Mouse (Mus musculus): ENCODE data around the gene Ddb1.

Ddb1 gene

DNA sequence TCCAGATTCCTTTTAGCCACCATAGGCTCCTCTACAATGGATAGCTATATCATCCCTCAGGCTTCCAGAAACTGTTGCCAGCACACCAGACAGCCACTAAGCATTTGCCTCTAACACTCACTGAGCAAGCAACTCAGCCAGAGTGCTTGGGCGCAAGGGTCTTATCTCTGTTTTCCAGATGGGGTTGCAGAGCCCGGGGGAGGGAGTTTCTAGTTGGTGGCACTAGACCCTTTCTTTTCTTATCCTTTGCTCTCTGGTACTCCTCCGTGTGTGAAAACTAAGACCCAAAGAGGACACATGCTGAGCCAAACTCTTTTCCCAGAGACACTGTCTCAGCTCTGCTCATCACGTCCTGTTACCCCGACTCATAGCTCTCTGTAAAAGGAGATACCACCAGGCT lies 56.2 kb downstream of the Ddb1 start:
- DNase-seq (ENCODE audit: low spot score in 2 of 2): peak; percentile 61 to 75

DNA sequence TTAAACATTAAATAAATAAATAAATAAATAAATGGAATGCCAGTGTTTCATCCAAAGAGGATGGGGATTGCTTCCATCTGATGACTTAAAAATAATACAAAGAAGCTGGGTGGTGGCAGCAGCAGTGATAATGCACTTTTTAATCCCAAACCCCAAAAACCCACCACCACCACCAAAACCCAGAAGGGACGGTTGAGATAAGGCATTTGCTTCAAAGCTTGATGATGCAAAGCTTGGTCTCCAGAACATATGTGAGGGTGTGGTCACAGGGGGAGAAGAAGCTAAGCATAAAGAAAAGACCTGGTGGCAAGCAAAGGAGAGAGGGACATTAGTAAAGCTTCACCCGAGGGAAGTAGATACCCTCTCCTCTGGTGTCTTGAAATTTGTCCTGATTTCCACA lies 56.8 kb downstream of the Ddb1 start:
- peak in 1 of 2 experiments; percentile 38 for DNase-seq (ENCODE audit: low spot score in 2 of 2)

- DNase-seq (ENCODE audit: low spot score in 2 of 2): no peak
These were observed 57.5 kb downstream of the Ddb1 start for GRCm38 (mm10) chr19:10662665-10663064.

DNA sequence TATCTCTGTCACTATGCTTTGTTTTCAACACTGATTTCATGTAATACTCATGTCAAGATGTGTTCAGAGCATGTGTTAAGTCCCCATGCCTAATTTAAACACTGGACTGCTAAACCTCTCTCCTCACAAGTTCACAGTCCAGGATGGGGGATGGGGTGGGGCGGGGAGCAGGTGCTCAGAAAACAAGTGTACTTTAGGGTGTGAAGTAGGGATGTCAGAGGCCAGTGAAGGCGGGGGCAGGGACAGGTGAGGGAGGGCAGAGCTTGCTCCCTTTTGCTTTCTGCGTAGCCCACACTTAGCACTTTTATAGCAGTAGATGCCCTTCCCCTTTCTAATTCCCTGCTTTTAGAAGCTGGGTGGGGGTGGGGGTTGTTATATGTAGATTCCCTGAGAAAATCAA lies 60.0 kb downstream of the Ddb1 start:
- no peak for DNase-seq (ENCODE audit: low spot score in 2 of 2)

DNA sequence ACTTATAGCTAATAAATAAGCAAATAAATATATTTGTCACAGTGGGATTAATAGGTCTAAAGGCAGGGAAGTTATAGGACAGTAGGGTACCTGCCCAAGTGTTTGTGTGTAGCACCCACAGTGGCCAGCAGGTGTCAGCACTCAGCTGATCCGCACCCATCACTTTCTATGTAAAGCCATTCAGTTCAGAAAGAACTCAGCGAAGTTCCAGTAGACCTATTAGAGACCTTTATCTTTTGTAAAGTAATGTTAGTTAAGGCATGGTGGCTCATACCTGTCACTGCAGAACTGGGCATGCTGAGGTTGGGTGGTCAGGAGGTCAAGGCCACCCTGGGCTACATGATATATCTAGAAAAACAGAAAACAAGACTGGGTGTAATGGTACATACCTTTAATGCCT lies 60.4 kb downstream of the Ddb1 start:
- peak; percentile 83 to 89 for DNase-seq (ENCODE audit: low spot score in 2 of 2)

DNA sequence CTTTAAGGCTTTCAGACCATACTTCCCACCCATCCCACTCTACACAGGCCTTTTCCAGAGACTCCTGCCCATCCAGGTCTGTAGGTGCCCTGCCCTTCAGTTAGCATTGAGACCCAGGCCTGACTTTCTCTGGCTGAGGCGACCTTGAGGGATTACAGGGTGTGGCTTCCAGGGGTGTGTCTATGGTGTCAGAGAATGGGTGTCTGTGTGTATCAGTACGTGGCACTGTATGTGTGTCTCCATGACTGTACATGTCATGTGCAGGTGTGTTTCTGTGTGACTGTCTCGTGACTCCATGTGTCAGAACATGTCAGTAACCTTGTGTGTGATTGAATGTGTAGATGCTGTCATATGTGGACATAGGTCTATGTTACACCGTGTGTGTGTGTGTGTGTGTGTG lies 66.2 kb downstream of the Ddb1 start:
- DNase-seq (ENCODE audit: low spot score in 2 of 2): no peak

DNA sequence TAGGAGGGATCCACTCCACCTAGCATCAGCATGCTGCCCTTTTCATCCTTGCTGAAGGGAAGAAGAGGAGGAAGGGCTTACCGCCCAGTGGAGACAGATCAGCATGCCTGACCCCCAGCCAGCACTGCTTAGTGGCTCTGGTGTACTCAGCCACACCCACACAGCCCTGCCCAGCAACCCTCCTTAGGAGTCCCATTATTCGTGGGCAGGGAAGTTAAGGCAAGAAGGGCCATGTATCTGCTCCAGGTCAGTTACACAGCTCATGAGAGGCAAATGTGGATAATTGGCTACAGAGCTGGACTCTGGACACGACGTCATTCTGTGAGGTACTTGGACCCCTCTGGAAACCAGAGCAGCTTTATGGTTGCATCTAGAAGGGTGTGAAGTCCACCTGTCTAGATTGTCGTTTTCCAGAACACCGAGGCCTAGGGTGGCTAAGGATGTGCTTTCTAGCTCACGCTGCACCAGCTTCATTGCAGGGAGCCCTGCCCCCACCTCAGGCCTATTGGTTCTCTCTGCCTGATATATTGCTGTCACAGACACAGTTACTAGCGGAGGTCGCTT lies 66.8 kb downstream of the Ddb1 start:
- DNase-seq (ENCODE audit: low spot score in 2 of 2): no peak

- no peak for DNase-seq (ENCODE audit: low spot score in 2 of 2)
These were observed 68.1 kb downstream of the Ddb1 start for GRCm38 (mm10) chr19:10673275-10673674.

GRCm38 (mm10) chr19:10676656-10677055 lies 71.5 kb downstream of the Ddb1 start:
- DNase-seq (ENCODE audit: low spot score in 2 of 2): no peak

GRCm38 (mm10) chr19:10677915-10678771 lies 73.0 kb downstream of the Ddb1 start, which contains the start of gene Pga5:
Pga5 (minus strand) TSS chr19:10678071.
- peak; percentile 67 to 85 for DNase-seq (ENCODE audit: low spot score in 2 of 2)

DNA sequence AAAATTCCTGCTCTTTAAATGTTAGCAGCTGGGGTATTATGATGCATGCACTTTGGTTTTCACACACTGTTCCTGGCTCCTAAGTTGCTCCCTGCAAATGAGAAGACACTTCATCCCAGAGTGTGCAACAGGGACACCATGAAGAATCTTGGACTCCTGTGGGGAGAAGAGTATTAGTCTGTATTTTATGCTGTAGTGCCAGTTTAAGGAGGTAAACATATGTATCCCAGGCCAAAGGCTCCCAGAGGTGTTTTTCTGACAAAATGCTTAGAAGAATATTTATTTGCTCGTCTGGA lies 73.6 kb downstream of the Ddb1 start:
- DNase-seq (ENCODE audit: low spot score in 2 of 2): no peak
